Mouse (Mus musculus) natural killer cell, adult 2 months (primary cell): ENCODE data around the gene Cx3cr1.

ENCODE experiments used
- DNase-seq, 2 experiments: peaks; one replicate each; pipeline ENCODE4 v3.0.0; 2022; ENCODE audit warnings: low spot score in 2 of 2

The Cx3cr1 gene

GRCm38 (mm10) chr9:119943326-119943725, 126.4 kb downstream of the Cx3cr1 start:
- no peak for DNase-seq

GRCm38 (mm10) chr9:119941861-119942260, 127.8 kb downstream of the Cx3cr1 start:
- no peak for DNase-seq

GRCm38 (mm10) chr9:119941407-119941806, 128.3 kb downstream of the Cx3cr1 start:
- no peak for DNase-seq

GRCm38 (mm10) chr9:119939646-119940045, 130.0 kb downstream of the Cx3cr1 start:
- no peak for DNase-seq

GRCm38 (mm10) chr9:119938496-119938895, 131.2 kb downstream of the Cx3cr1 start:
- DNase-seq, result peak; percentile 69 to 80

GRCm38 (mm10) chr9:119937005-119937773, 132.5 kb downstream of the Cx3cr1 start, which contains the start of the genes Gorasp1 and Ttc21a:
Gene Gorasp1 (minus strand): TSS chr9:119937565.
Gene Ttc21a (plus strand): TSS chr9:119937606.
- peak; percentile 84 to 88 for DNase-seq

- DNase-seq, result no peak
These were observed 136.0 kb downstream of the Cx3cr1 start for GRCm38 (mm10) chr9:119933675-119934074.

- no peak for DNase-seq
These were observed 137.3 kb downstream of the Cx3cr1 start for GRCm38 (mm10) chr9:119932358-119932757.

- DNase-seq, result no peak
These were observed 143.2 kb downstream of the Cx3cr1 start for GRCm38 (mm10) chr9:119926497-119926896.

GRCm38 (mm10) chr9:119925729-119926128, 143.9 kb downstream of the Cx3cr1 start:
- no peak for DNase-seq

- DNase-seq, result no peak
These were observed 144.5 kb downstream of the Cx3cr1 start for GRCm38 (mm10) chr9:119925120-119925657.

- no peak for DNase-seq
These were observed 146.2 kb downstream of the Cx3cr1 start for GRCm38 (mm10) chr9:119923462-119923861.

GRCm38 (mm10) chr9:119919858-119920257, 149.8 kb downstream of the Cx3cr1 start:
- DNase-seq, result no peak

- DNase-seq, result no peak
These were observed 156.4 kb downstream of the Cx3cr1 start for GRCm38 (mm10) chr9:119913087-119913838.

GRCm38 (mm10) chr9:119909931-119910330, 159.7 kb downstream of the Cx3cr1 start:
- no peak for DNase-seq

GRCm38 (mm10) chr9:119908708-119909107, 161.0 kb downstream of the Cx3cr1 start:
- no peak for DNase-seq

GRCm38 (mm10) chr9:119902410-119903151, 167.1 kb downstream of the Cx3cr1 start:
- no peak for DNase-seq

GRCm38 (mm10) chr9:119899446-119899845, 170.2 kb downstream of the Cx3cr1 start:
- DNase-seq, result no peak

- peak; percentile 46 to 59 for DNase-seq
These were observed 174.5 kb downstream of the Cx3cr1 start for GRCm38 (mm10) chr9:119895040-119895721.

- peak; percentile 96 to 97 for DNase-seq
These were observed 175.2 kb downstream of the Cx3cr1 start, which contains the start of gene Wdr48 for GRCm38 (mm10) chr9:119894339-119895009. Gene Wdr48 (plus strand): TSS chr9:119894878.

- no peak for DNase-seq
These were observed 175.8 kb downstream of the Cx3cr1 start for GRCm38 (mm10) chr9:119893881-119894280.
